Mouse (Mus musculus): ENCODE measurements at regions not wholly inside any gene's neighbourhood (a gene's known extent, or its start where the extent isn't known, plus 50 kb on each side); places are given as distances from the start of the nearest gene placed in this dataset.

- 54% methylated on average over 2 of the region's 2 CpGs for WGBS
- H3K36me3 ChIP-seq (replicated peaks; ENCODE audit: control insufficient read depth, insufficient read depth, low read length): no peaks in the 10 kb centered on the region
- ATAC-seq (ENCODE audit: insufficient read depth, low read depth): no peak
Measured at GRCm38 (mm10) chr2:51008251-51008533, 140.7 kb downstream of the Rnd3 start.

GRCm38 (mm10) chr2:51007409-51008250, 141.3 kb downstream of the Rnd3 start:
- Histone ChIP-seq H3K9me3 (replicated peaks; ENCODE audit: control insufficient read depth, low read length) (no peaks in the 10 kb centered on the region), H3K4me1 (ENCODE audit: control insufficient read depth, insufficient read depth) (no peaks in the 10 kb centered on the region), H3K27me3 (ENCODE audit: control insufficient read depth, insufficient read depth, low read length) (no peaks in the 10 kb centered on the region), H3K4me2 (ENCODE audit: low read depth, low read length) (no peak overlapping the region), H3K27ac (ENCODE audit: low read depth) (no peak overlapping the region), H3K36me3 (replicated peaks; ENCODE audit: control insufficient read depth, insufficient read depth, low read length) (no peaks in the 10 kb centered on the region), H3K4me3 (ENCODE audit: low read depth, low read length) (no peak overlapping the region), H3K9ac (replicated peaks; ENCODE audit: low read depth, low read length) (no peak overlapping the region)
- ATAC-seq (ENCODE audit: insufficient read depth, low read depth) (no peak), DNase-seq (ENCODE audit: low spot score) (no peak)
- WGBS: 75% methylated on average over 11 of the region's 11 CpGs
- no peak for TF ChIP-seq EP300 (IDR thresholded peaks at IDR 0.05; ENCODE audit: low read depth)
- TF ChIP-seq CTCF (IDR thresholded peaks at IDR 0.05; ENCODE audit: low read depth): no peak

More at GRCm38 (mm10) chr2:51008251-51008533, 140.7 kb downstream of the Rnd3 start:
- H3K9me3 ChIP-seq (replicated peaks; ENCODE audit: control insufficient read depth, low read length): no peaks in the 10 kb centered on the region
- H3K4me1 ChIP-seq (ENCODE audit: control insufficient read depth, insufficient read depth): no peaks in the 10 kb centered on the region
- TF ChIP-seq CTCF (IDR thresholded peaks at IDR 0.05; ENCODE audit: low read depth) (no peak), EP300 (IDR thresholded peaks at IDR 0.05; ENCODE audit: low read depth) (no peak)
- H3K27ac ChIP-seq (ENCODE audit: low read depth): no peak overlapping the region
- no peak overlapping the region for H3K9ac ChIP-seq (replicated peaks; ENCODE audit: low read depth, low read length)
- no peak overlapping the region for H3K4me3 ChIP-seq (ENCODE audit: low read depth, low read length)
- no peaks in the 10 kb centered on the region for H3K27me3 ChIP-seq (ENCODE audit: control insufficient read depth, insufficient read depth, low read length)
- H3K4me2 ChIP-seq (ENCODE audit: low read depth, low read length): no peak overlapping the region
- DNase-seq (ENCODE audit: low spot score): no peak

- Histone ChIP-seq H3K4me3 (ENCODE audit: low read depth, low read length) (no peak overlapping the region), H3K4me1 (ENCODE audit: control insufficient read depth, insufficient read depth) (no peaks in the 10 kb centered on the region), H3K9me3 (replicated peaks; ENCODE audit: control insufficient read depth, low read length) (no peaks in the 10 kb centered on the region), H3K27ac (ENCODE audit: low read depth) (no peak overlapping the region), H3K9ac (replicated peaks; ENCODE audit: low read depth, low read length) (no peak overlapping the region), H3K4me2 (ENCODE audit: low read depth, low read length) (no peak overlapping the region), H3K36me3 (replicated peaks; ENCODE audit: control insufficient read depth, insufficient read depth, low read length) (no peaks in the 10 kb centered on the region), H3K27me3 (ENCODE audit: control insufficient read depth, insufficient read depth, low read length) (no peaks in the 10 kb centered on the region)
- no peak for ATAC-seq (ENCODE audit: insufficient read depth, low read depth)
- no peak for DNase-seq (ENCODE audit: low spot score)
- TF ChIP-seq CTCF (IDR thresholded peaks at IDR 0.05; ENCODE audit: low read depth) (no peak), EP300 (IDR thresholded peaks at IDR 0.05; ENCODE audit: low read depth) (no peak)
- WGBS: 74% methylated on average over 3 of the region's 3 CpGs
Measured at GRCm38 (mm10) chr2:51006818-51007217, 142.1 kb downstream of the Rnd3 start.

- no peak overlapping the region for H3K27ac ChIP-seq (ENCODE audit: low read depth)
- DNase-seq (ENCODE audit: low spot score) (no peak), ATAC-seq (ENCODE audit: insufficient read depth, low read depth) (no peak)
- no peaks in the 10 kb centered on the region for H3K9me3 ChIP-seq (replicated peaks; ENCODE audit: control insufficient read depth, low read length)
- no peak overlapping the region for H3K4me2 ChIP-seq (ENCODE audit: low read depth, low read length)
- H3K9ac ChIP-seq (replicated peaks; ENCODE audit: low read depth, low read length): no peak overlapping the region
- H3K4me1 ChIP-seq (ENCODE audit: control insufficient read depth, insufficient read depth): no peaks in the 10 kb centered on the region
- TF ChIP-seq CTCF (IDR thresholded peaks at IDR 0.05; ENCODE audit: low read depth): no peak
- TF ChIP-seq EP300 (IDR thresholded peaks at IDR 0.05; ENCODE audit: low read depth): no peak
- H3K36me3 ChIP-seq (replicated peaks; ENCODE audit: control insufficient read depth, insufficient read depth, low read length): no peaks in the 10 kb centered on the region
- no peak overlapping the region for H3K4me3 ChIP-seq (ENCODE audit: low read depth, low read length)
- no peaks in the 10 kb centered on the region for H3K27me3 ChIP-seq (ENCODE audit: control insufficient read depth, insufficient read depth, low read length)
- 63% methylated on average over 5 of the region's 5 CpGs for WGBS
Measured at GRCm38 (mm10) chr2:51001548-51001947, 147.4 kb downstream of the Rnd3 start.

- Histone ChIP-seq H3K4me3 (ENCODE audit: low read depth, low read length) (no peak overlapping the region), H3K27me3 (ENCODE audit: control insufficient read depth, insufficient read depth, low read length) (no peaks in the 10 kb centered on the region), H3K27ac (ENCODE audit: low read depth) (no peak overlapping the region), H3K4me2 (ENCODE audit: low read depth, low read length) (no peak overlapping the region), H3K9me3 (replicated peaks; ENCODE audit: control insufficient read depth, low read length) (no peaks in the 10 kb centered on the region), H3K4me1 (ENCODE audit: control insufficient read depth, insufficient read depth) (no peaks in the 10 kb centered on the region), H3K36me3 (replicated peaks; ENCODE audit: control insufficient read depth, insufficient read depth, low read length) (no peaks in the 10 kb centered on the region), H3K9ac (replicated peaks; ENCODE audit: low read depth, low read length) (no peak overlapping the region)
- TF ChIP-seq EP300 (IDR thresholded peaks at IDR 0.05; ENCODE audit: low read depth): no peak
- no peak for TF ChIP-seq CTCF (IDR thresholded peaks at IDR 0.05; ENCODE audit: low read depth)
- ATAC-seq (ENCODE audit: insufficient read depth, low read depth) (no peak), DNase-seq (ENCODE audit: low spot score) (no peak)
- 63% methylated on average over 2 of the region's 2 CpGs for WGBS
Measured at GRCm38 (mm10) chr2:50983883-50984410, 165.0 kb downstream of the Rnd3 start.

GRCm38 (mm10) chr2:50982571-50982970, 166.3 kb downstream of the Rnd3 start:
- no peak overlapping the region for H3K4me3 ChIP-seq (ENCODE audit: low read depth, low read length)
- TF ChIP-seq CTCF (IDR thresholded peaks at IDR 0.05; ENCODE audit: low read depth): no peak
- TF ChIP-seq EP300 (IDR thresholded peaks at IDR 0.05; ENCODE audit: low read depth): no peak
- no peaks in the 10 kb centered on the region for H3K27me3 ChIP-seq (ENCODE audit: control insufficient read depth, insufficient read depth, low read length)
- H3K36me3 ChIP-seq (replicated peaks; ENCODE audit: control insufficient read depth, insufficient read depth, low read length): no peaks in the 10 kb centered on the region
- no peak overlapping the region for H3K27ac ChIP-seq (ENCODE audit: low read depth)
- H3K9ac ChIP-seq (replicated peaks; ENCODE audit: low read depth, low read length): no peak overlapping the region
- H3K9me3 ChIP-seq (replicated peaks; ENCODE audit: control insufficient read depth, low read length): no peaks in the 10 kb centered on the region
- no peak overlapping the region for H3K4me2 ChIP-seq (ENCODE audit: low read depth, low read length)
- WGBS: 70% methylated on average over 5 of the region's 5 CpGs
- DNase-seq (ENCODE audit: low spot score): no peak
- no peak for ATAC-seq (ENCODE audit: insufficient read depth, low read depth)
- H3K4me1 ChIP-seq (ENCODE audit: control insufficient read depth, insufficient read depth): no peaks in the 10 kb centered on the region
